Mouse (Mus musculus): ENCODE measurements around the gene Dll4. TPM values are rescaled to one million over a fixed set of nuclear protein-coding genes. Genes with fewer than 3 reads are reported as not detected.

Dll4 gene
- polyA plus RNA-seq, 1 experiment from 2014 or later, result 4.4 TPM

DNA sequence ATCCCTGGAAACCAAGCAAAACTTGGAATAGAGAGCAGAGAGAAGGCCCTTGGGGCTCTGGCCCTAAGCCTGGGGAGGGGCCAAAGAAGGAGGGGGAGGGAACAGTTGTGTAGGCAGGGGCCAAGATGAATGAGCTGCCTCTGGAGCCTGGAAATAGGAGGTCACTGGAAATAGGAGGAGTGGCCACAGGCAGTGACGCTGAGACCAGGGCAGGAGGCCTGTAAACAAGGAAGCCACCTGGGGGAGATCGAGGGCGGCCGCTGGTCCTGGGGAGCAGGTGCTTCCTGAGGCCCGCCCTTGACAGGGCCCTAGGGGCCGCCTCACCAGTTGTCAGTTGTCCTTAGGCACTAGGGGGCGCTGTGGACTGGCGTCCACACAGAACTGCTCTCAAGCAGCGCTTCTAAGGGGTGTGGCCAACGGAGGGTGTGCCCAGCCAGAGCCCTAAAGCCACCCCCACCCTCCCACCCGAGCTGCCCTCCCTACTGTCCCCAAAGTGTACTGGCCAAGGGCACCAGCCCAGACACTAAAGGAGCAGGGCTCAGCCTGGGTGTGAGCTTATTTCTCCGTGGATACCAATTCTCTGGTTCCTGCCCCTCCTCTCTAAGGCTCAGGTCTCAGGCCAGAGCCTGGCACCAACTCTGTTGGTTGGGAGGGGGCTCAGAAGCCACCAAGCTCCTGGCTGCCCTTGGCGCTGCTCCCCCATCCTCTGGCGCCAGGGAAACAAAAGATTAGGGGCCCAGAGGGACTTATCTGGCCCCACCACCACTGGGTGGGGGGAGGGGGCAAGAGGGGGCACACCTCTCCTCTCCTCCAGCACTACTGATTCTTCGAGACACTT lies 25.4 kb upstream of the Dll4 start:
- Histone ChIP-seq H3K9me3 (ENCODE audit: control insufficient read depth, low read length) (no peaks in the 10 kb centered on the region), H3K27me3 (ENCODE audit: control insufficient read depth, insufficient read depth, low read length) (no peaks in the 10 kb centered on the region), H3K27ac (replicated peaks; ENCODE audit: low read depth, low read length) (peak overlapping the region; percentile 55), H3K36me3 (ENCODE audit: control insufficient read depth, insufficient read depth, low read length) (peaks cover 38% of the 10 kb centered on the region), H3K4me3 (replicated peaks; ENCODE audit: low read depth, low read length) (no peak overlapping the region), H3K9ac (replicated peaks; ENCODE audit: low read length) (no peak overlapping the region; the same call in 1 of the 2 replicates), H3K4me1 (ENCODE audit: control insufficient read depth, insufficient read depth, low read length) (peaks cover 12% of the 10 kb centered on the region; the same call in 1 of the 2 replicates), H3K4me2 (ENCODE audit: low read length) (peak overlapping the region; percentile 32)
- WGBS, result 4% methylated on average over 15 of the region's 15 CpGs
- peak; percentile 81 for DNase-seq
- ATAC-seq (ENCODE audit: low FRiP score, low TSS enrichment), result peak; percentile 63

DNA sequence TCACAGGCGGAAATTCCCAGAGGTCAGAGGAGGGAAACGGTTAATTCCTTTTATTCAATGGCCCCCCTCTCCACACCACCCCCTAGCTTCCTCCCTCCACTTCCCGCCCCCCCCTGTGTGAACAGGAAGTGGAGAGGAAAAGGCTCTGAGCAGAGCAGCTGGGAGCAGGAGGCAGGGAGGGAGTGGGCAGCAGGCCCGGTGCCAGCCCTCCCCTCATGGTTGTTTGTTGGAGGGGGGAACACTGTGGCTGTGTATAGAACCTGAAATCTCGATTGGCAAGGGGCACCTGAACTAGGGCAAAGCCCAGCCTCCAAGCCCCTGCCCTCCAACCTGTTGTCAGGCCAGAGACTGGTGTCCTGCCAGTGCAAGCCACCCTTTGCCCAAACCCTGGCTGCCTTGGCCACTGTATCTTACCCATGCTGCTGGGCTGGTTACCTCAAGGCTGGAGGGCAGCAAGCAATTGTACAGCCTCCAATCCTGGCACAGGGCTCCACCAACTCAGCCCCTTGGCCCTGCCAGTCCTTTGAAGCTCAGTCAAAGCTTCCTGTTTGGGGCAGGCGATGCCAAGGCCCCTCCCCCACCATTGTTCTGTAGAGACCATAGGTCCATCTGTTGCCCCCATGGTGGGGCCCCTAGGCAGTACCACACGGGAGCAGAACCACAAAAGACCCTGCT lies 24.6 kb upstream of the Dll4 start:
- H3K27me3 ChIP-seq (ENCODE audit: control insufficient read depth, insufficient read depth, low read length), result no peaks in the 10 kb centered on the region
- peak overlapping the region; percentile 55; the same call in 1 of the 2 replicates for H3K27ac ChIP-seq (replicated peaks; ENCODE audit: low read depth, low read length)
- H3K9me3 ChIP-seq (ENCODE audit: control insufficient read depth, low read length), result no peaks in the 10 kb centered on the region
- peak; percentile 44 for ATAC-seq (ENCODE audit: low FRiP score, low TSS enrichment)
- no peak overlapping the region; the same call in 1 of the 2 replicates for H3K9ac ChIP-seq (replicated peaks; ENCODE audit: low read length)
- H3K4me2 ChIP-seq (ENCODE audit: low read length), result peak overlapping the region; percentile 32
- DNase-seq, result peak; percentile 48
- no peak overlapping the region for H3K4me3 ChIP-seq (replicated peaks; ENCODE audit: low read depth, low read length)
- 39% methylated on average over 7 of the region's 7 CpGs for WGBS
- H3K4me1 ChIP-seq (ENCODE audit: control insufficient read depth, insufficient read depth, low read length), result peaks cover 12% of the 10 kb centered on the region; the same call in 1 of the 2 replicates
- H3K36me3 ChIP-seq (ENCODE audit: control insufficient read depth, insufficient read depth, low read length), result peaks cover 35% of the 10 kb centered on the region

DNA sequence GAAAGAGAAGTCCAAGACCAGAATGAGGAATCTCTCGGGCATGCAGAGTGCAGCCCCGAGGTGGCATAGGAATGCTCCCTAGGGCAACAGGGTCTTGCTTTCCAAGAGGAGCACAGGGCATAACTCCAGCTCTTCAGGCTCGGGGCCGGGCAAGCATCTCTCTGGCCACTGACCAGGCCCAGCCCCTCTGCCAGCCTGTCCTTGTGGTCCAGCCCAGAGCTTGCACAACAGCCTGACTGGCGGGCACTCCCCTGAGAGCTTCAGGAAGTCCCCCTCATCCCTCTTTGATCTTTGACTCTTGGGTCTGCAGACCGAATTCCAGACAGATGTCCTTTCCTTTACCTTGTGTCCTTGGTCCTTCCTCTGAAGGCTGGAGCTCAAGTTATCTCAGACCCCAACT lies 22.7 kb upstream of the Dll4 start:
- no peak overlapping the region for H3K4me3 ChIP-seq (replicated peaks; ENCODE audit: low read depth, low read length)
- 79% methylated on average over 6 of the region's 6 CpGs for WGBS
- H3K4me2 ChIP-seq (ENCODE audit: low read length), result no peak overlapping the region
- peaks cover 18% of the 10 kb centered on the region for H3K36me3 ChIP-seq (ENCODE audit: control insufficient read depth, insufficient read depth, low read length)
- no peaks in the 10 kb centered on the region for H3K27me3 ChIP-seq (ENCODE audit: control insufficient read depth, insufficient read depth, low read length)
- H3K4me1 ChIP-seq (ENCODE audit: control insufficient read depth, insufficient read depth, low read length), result peaks cover 12% of the 10 kb centered on the region; the same call in 1 of the 2 replicates
- ATAC-seq (ENCODE audit: low FRiP score, low TSS enrichment) (no peak), DNase-seq (no peak)
- H3K9me3 ChIP-seq (ENCODE audit: control insufficient read depth, low read length), result no peaks in the 10 kb centered on the region
- H3K27ac ChIP-seq (replicated peaks; ENCODE audit: low read depth, low read length), result no peak overlapping the region
- no peak overlapping the region for H3K9ac ChIP-seq (replicated peaks; ENCODE audit: low read length)

GRCm38 (mm10) chr2:119304391-119304790 lies 21.2 kb upstream of the Dll4 start:
- no peak overlapping the region for H3K9ac ChIP-seq (replicated peaks; ENCODE audit: low read length)
- H3K36me3 ChIP-seq (ENCODE audit: control insufficient read depth, insufficient read depth, low read length), result peaks cover 4% of the 10 kb centered on the region
- DNase-seq, result no peak
- no peaks in the 10 kb centered on the region for H3K9me3 ChIP-seq (ENCODE audit: control insufficient read depth, low read length)
- no peak overlapping the region for H3K4me2 ChIP-seq (ENCODE audit: low read length)
- H3K27ac ChIP-seq (replicated peaks; ENCODE audit: low read depth, low read length), result no peak overlapping the region
- WGBS, result 54% methylated on average over 3 of the region's 3 CpGs
- no peak for ATAC-seq (ENCODE audit: low FRiP score, low TSS enrichment)
- no peaks in the 10 kb centered on the region for H3K27me3 ChIP-seq (ENCODE audit: control insufficient read depth, insufficient read depth, low read length)
- no peak overlapping the region for H3K4me3 ChIP-seq (replicated peaks; ENCODE audit: low read depth, low read length)
- H3K4me1 ChIP-seq (ENCODE audit: control insufficient read depth, insufficient read depth, low read length), result peaks cover 12% of the 10 kb centered on the region; the same call in 1 of the 2 replicates

GRCm38 (mm10) chr2:119304798-119305208 lies 20.8 kb upstream of the Dll4 start:
- H3K4me2 ChIP-seq (ENCODE audit: low read length), result no peak overlapping the region
- no peak overlapping the region for H3K27ac ChIP-seq (replicated peaks; ENCODE audit: low read depth, low read length)
- no peak for ATAC-seq (ENCODE audit: low FRiP score, low TSS enrichment)

GRCm38 (mm10) chr2:119311544-119311943 lies 14.0 kb upstream of the Dll4 start:
- Histone ChIP-seq H3K4me1 (ENCODE audit: control insufficient read depth, insufficient read depth, low read length) (0 out of 2 replicates have a peak, but pooled peaks cover 7% of the 10 kb centered on the region), H3K9me3 (ENCODE audit: control insufficient read depth, low read length) (no peaks in the 10 kb centered on the region), H3K9ac (replicated peaks; ENCODE audit: low read length) (no peak overlapping the region), H3K27ac (replicated peaks; ENCODE audit: low read depth, low read length) (no peak overlapping the region), H3K36me3 (ENCODE audit: control insufficient read depth, insufficient read depth, low read length) (no peaks in the 10 kb centered on the region), H3K4me2 (ENCODE audit: low read length) (no peak overlapping the region), H3K4me3 (replicated peaks; ENCODE audit: low read depth, low read length) (no peak overlapping the region), H3K27me3 (ENCODE audit: control insufficient read depth, insufficient read depth, low read length) (0 out of 2 replicates have a peak, but pooled peaks cover 6% of the 10 kb centered on the region)
- DNase-seq, result no peak
- 54% methylated on average over 12 of the region's 12 CpGs for WGBS
- ATAC-seq (ENCODE audit: low FRiP score, low TSS enrichment), result no peak

More at GRCm38 (mm10) chr2:119304798-119305208, 20.8 kb upstream of the Dll4 start:
- no peak overlapping the region for H3K4me3 ChIP-seq (replicated peaks; ENCODE audit: low read depth, low read length)
- no peak overlapping the region for H3K9ac ChIP-seq (replicated peaks; ENCODE audit: low read length)
- peak; percentile 46 for DNase-seq
- 23% methylated on average over 3 of the region's 3 CpGs for WGBS
- no peaks in the 10 kb centered on the region for H3K27me3 ChIP-seq (ENCODE audit: control insufficient read depth, insufficient read depth, low read length)
- H3K9me3 ChIP-seq (ENCODE audit: control insufficient read depth, low read length), result no peaks in the 10 kb centered on the region
- H3K36me3 ChIP-seq (ENCODE audit: control insufficient read depth, insufficient read depth, low read length), result no peaks in the 10 kb centered on the region
- H3K4me1 ChIP-seq (ENCODE audit: control insufficient read depth, insufficient read depth, low read length), result peaks cover 12% of the 10 kb centered on the region; the same call in 1 of the 2 replicates

GRCm38 (mm10) chr2:119312380-119312958 lies 13.1 kb upstream of the Dll4 start:
- Histone ChIP-seq H3K4me3 (replicated peaks; ENCODE audit: low read depth, low read length) (no peak overlapping the region), H3K27ac (replicated peaks; ENCODE audit: low read depth, low read length) (no peak overlapping the region), H3K36me3 (ENCODE audit: control insufficient read depth, insufficient read depth, low read length) (no peaks in the 10 kb centered on the region), H3K9me3 (ENCODE audit: control insufficient read depth, low read length) (no peaks in the 10 kb centered on the region), H3K4me2 (ENCODE audit: low read length) (no peak overlapping the region), H3K4me1 (ENCODE audit: control insufficient read depth, insufficient read depth, low read length) (0 out of 2 replicates have a peak, but pooled peaks cover 7% of the 10 kb centered on the region), H3K9ac (replicated peaks; ENCODE audit: low read length) (no peak overlapping the region), H3K27me3 (ENCODE audit: control insufficient read depth, insufficient read depth, low read length) (peaks cover 7% of the 10 kb centered on the region; the same call in 1 of the 2 replicates)
- no peak for DNase-seq
- no peak for ATAC-seq (ENCODE audit: low FRiP score, low TSS enrichment)
- 20% methylated on average over 2 of the region's 2 CpGs for WGBS

GRCm38 (mm10) chr2:119313780-119314479 lies 11.7 kb upstream of the Dll4 start:
- no peaks in the 10 kb centered on the region for H3K9me3 ChIP-seq (ENCODE audit: control insufficient read depth, low read length)
- 0 out of 2 replicates have a peak, but pooled peaks cover 7% of the 10 kb centered on the region for H3K4me1 ChIP-seq (ENCODE audit: control insufficient read depth, insufficient read depth, low read length)
- H3K27ac ChIP-seq (replicated peaks; ENCODE audit: low read depth, low read length), result no peak overlapping the region
- WGBS, result 33% methylated on average over 10 of the region's 10 CpGs
- ATAC-seq (ENCODE audit: low FRiP score, low TSS enrichment) (0 out of 2 replicates have a peak, but pooled peaks have one; percentile 14), DNase-seq (no peak)
- peaks cover 19% of the 10 kb centered on the region; the same call in 1 of the 2 replicates for H3K27me3 ChIP-seq (ENCODE audit: control insufficient read depth, insufficient read depth, low read length)
- no peak overlapping the region for H3K9ac ChIP-seq (replicated peaks; ENCODE audit: low read length)
- H3K36me3 ChIP-seq (ENCODE audit: control insufficient read depth, insufficient read depth, low read length), result no peaks in the 10 kb centered on the region
- no peak overlapping the region for H3K4me3 ChIP-seq (replicated peaks; ENCODE audit: low read depth, low read length)
- H3K4me2 ChIP-seq (ENCODE audit: low read length), result no peak overlapping the region
